Mouse (Mus musculus): ENCODE data around the gene Pkm. TPM values are rescaled to one million over a fixed set of nuclear protein-coding genes. Genes with fewer than 3 reads are reported as not detected.

Gene Pkm
- total and polyA plus RNA-seq, 2 experiments from 2014 or later = 1,312 to 1,588 TPM

DNA sequence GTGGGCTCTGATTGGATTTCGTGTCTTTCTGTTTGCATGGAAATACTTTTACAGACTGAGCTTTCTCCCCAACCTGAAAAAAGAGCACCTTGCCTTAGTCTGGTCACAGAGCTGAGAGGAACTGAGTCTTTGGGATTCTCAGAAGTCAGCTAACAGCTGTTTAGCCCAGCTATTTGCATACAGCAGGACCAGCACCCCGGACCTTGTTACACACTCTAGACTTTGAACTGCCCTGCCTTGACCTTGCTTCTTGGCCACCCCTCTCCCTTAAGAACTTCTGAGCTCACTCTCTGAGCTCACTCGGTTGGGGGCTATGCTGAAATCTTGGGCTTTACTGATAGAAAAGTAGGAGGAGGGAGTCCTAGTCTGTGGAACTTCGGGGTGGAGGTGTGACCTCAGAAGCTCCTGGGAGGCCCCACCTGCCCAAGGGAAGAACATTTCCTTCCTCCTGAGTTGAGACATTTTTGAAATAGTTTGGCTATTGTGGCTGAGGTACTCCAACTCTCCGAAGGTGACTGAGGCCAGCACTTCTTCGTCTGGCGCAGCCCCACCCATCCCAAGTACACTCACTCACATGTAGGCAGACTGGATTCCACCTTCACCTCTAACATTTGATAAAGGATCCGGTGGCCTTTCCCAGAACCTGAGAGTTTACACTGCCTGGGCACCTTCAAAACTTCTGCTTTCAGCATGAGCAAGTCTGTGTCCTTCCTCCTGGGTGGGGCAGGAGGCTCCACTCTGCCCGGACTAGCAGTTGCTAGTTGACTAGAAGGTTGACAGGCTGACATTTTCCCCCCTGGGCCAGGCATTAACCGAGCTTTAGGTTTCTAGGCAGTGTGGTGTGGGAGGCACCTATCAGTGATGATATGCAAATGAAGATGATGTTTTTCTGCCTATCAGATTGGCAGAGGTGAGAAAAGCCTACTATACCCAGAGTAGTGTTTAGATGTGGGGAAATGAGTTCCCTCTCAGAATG is 51.0 kb downstream of the Pkm start:
- WGBS = 50% methylated on average over 10 of the region's 10 CpGs
- Histone ChIP-seq H3K4me1 (ENCODE audit: control insufficient read depth, insufficient read depth) (no peaks in the 10 kb centered on the region), H3K9me3 (replicated peaks; ENCODE audit: control insufficient read depth, low read length) (no peaks in the 10 kb centered on the region), H3K4me2 (ENCODE audit: low read depth, low read length) (no peak overlapping the region), H3K27me3 (ENCODE audit: control insufficient read depth, insufficient read depth, low read length) (no peaks in the 10 kb centered on the region), H3K36me3 (replicated peaks; ENCODE audit: control insufficient read depth, insufficient read depth, low read length) (no peaks in the 10 kb centered on the region), H3K27ac (ENCODE audit: low read depth) (no peak overlapping the region), H3K4me3 (ENCODE audit: low read depth, low read length) (no peak overlapping the region), H3K9ac (replicated peaks; ENCODE audit: low read depth, low read length) (no peak overlapping the region)
- DNase-seq (ENCODE audit: low spot score) = no peak
- TF ChIP-seq EP300 (IDR thresholded peaks at IDR 0.05; ENCODE audit: low read depth) (no peak), CTCF (IDR thresholded peaks at IDR 0.05; ENCODE audit: low read depth) (no peak)
- no peak for ATAC-seq (ENCODE audit: insufficient read depth, low read depth)

DNA sequence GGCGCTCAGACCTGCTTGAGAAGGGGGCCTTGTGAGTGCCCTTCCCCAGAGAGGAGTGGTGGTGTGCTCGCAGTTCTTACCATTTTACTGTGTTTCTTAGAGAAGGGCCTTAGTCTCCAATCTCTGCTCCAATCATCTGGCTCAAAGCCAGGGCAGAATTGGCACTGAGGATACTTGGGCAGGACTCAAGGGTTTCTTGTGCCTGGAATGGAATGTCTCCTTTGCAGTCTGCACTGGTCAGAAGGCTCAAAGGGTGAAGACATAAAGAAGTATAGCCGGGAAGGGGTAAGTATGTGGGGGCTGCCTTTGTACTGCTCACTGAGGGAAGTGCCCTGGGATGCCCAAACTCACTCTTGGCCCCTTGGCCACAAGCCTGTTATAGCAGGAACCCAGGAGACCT is 53.1 kb downstream of the Pkm start:
- TF ChIP-seq CTCF (IDR thresholded peaks at IDR 0.05; ENCODE audit: low read depth) (no peak), EP300 (IDR thresholded peaks at IDR 0.05; ENCODE audit: low read depth) (no peak)
- Histone ChIP-seq H3K9me3 (replicated peaks; ENCODE audit: control insufficient read depth, low read length) (no peaks in the 10 kb centered on the region), H3K27ac (ENCODE audit: low read depth) (no peak overlapping the region), H3K27me3 (ENCODE audit: control insufficient read depth, insufficient read depth, low read length) (no peaks in the 10 kb centered on the region), H3K4me3 (ENCODE audit: low read depth, low read length) (no peak overlapping the region), H3K9ac (replicated peaks; ENCODE audit: low read depth, low read length) (no peak overlapping the region), H3K4me2 (ENCODE audit: low read depth, low read length) (no peak overlapping the region), H3K36me3 (replicated peaks; ENCODE audit: control insufficient read depth, insufficient read depth, low read length) (no peaks in the 10 kb centered on the region), H3K4me1 (ENCODE audit: control insufficient read depth, insufficient read depth) (no peaks in the 10 kb centered on the region)
- DNase-seq (ENCODE audit: low spot score) = no peak
- 80% methylated on average over 3 of the region's 3 CpGs for WGBS
- ATAC-seq (ENCODE audit: insufficient read depth, low read depth) = no peak

DNA sequence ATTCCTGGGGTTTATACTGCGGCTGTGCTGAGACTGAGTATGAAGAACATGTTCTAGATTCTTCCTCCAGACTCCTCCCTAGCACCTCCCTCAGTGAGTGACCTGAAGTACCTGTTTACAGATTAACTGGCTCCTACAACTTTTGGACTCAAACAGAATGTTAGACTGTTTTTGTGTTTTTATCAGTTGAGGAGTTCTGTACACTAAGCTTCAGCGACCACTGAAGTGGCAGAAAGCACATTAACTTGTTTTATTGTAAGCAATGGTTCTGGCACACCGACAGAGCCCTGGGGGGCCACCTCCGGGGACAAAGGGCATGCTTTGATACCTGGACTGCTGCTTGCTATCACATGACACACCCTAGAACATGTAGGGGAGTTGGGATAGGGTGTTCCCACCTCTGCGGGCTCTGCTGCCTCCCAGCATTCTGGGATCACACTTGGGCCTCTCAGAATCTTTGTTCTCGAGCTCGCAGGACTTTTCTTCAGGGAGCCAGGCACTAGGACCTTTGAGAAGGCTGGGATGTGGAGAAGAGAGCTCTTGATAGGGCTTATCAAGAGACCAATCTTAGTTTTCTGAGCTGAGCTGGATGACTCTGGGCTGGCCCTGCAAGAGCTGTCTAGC is 60.2 kb downstream of the Pkm start:
- 63% methylated on average over 7 of the region's 7 CpGs for WGBS
- H3K9ac ChIP-seq (replicated peaks; ENCODE audit: low read depth, low read length) = no peak overlapping the region
- ATAC-seq (ENCODE audit: insufficient read depth, low read depth) = no peak

DNA sequence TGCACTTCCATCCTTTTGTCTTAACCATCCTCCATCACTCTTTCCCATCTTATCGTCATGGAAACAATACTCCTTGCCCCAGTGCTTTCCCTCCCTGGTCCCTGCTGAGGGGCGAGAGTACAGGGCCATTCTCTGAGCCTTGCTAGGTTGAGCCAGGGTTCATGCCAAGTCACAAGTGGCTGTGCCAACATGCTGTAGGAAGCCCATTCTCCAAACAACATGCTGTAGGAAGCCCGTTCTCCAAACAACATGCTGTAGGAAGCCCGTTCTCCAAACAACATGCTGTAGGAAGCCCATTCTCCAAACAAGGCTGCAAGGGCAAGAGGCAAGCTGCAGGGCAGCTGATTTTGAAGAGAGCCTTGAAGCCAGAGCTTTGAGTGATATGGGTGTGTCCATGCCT is 62.1 kb downstream of the Pkm start:
- TF ChIP-seq EP300 (IDR thresholded peaks at IDR 0.05; ENCODE audit: low read depth) (no peak), CTCF (IDR thresholded peaks at IDR 0.05; ENCODE audit: low read depth) (no peak)
- Histone ChIP-seq H3K9ac (replicated peaks; ENCODE audit: low read depth, low read length) (no peak overlapping the region), H3K4me1 (ENCODE audit: control insufficient read depth, insufficient read depth) (0 out of 2 replicates have a peak, but pooled peaks cover under 1% of the 10 kb centered on the region), H3K4me2 (ENCODE audit: low read depth, low read length) (no peak overlapping the region), H3K27ac (ENCODE audit: low read depth) (no peak overlapping the region), H3K9me3 (replicated peaks; ENCODE audit: control insufficient read depth, low read length) (peaks cover 4% of the 10 kb centered on the region; the same call in 1 of the 2 replicates), H3K36me3 (replicated peaks; ENCODE audit: control insufficient read depth, insufficient read depth, low read length) (no peaks in the 10 kb centered on the region), H3K27me3 (ENCODE audit: control insufficient read depth, insufficient read depth, low read length) (no peaks in the 10 kb centered on the region), H3K4me3 (ENCODE audit: low read depth, low read length) (no peak overlapping the region)
- 81% methylated on average over 4 of the region's 4 CpGs for WGBS
- DNase-seq (ENCODE audit: low spot score) (no peak), ATAC-seq (ENCODE audit: insufficient read depth, low read depth) (no peak)

More for the DNA sequence above, 60.2 kb downstream of the Pkm start:
- Histone ChIP-seq H3K4me2 (ENCODE audit: low read depth, low read length) (no peak overlapping the region), H3K9me3 (replicated peaks; ENCODE audit: control insufficient read depth, low read length) (peaks cover 4% of the 10 kb centered on the region; the same call in 1 of the 2 replicates), H3K36me3 (replicated peaks; ENCODE audit: control insufficient read depth, insufficient read depth, low read length) (no peaks in the 10 kb centered on the region), H3K27ac (ENCODE audit: low read depth) (no peak overlapping the region), H3K4me1 (ENCODE audit: control insufficient read depth, insufficient read depth) (no peaks in the 10 kb centered on the region), H3K27me3 (ENCODE audit: control insufficient read depth, insufficient read depth, low read length) (no peaks in the 10 kb centered on the region), H3K4me3 (ENCODE audit: low read depth, low read length) (no peak overlapping the region)
- TF ChIP-seq CTCF (IDR thresholded peaks at IDR 0.05; ENCODE audit: low read depth) (no peak), EP300 (IDR thresholded peaks at IDR 0.05; ENCODE audit: low read depth) (no peak)
- DNase-seq (ENCODE audit: low spot score) = no peak

DNA sequence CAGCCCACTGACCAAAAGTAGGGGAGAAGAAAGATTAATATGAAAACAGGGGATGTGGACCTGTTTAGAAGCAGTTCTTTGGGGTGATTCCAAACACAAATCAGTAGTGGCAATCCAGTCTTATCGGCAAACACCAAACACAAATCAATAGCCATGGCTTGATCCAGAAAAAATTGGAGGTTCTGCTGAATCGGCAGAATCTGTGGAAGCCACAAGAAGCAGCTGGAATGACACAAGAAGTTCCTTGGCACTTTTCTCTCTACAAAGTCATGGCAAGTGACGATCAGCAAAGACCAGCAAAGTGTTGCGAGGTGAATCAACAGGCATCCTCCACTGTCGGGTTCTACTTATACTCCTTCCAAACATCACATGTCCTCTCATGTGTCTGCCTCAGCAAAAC is 65.0 kb downstream of the Pkm start:
- no peak for ATAC-seq (ENCODE audit: insufficient read depth, low read depth)
- peaks cover 11% of the 10 kb centered on the region for H3K4me1 ChIP-seq (ENCODE audit: control insufficient read depth, insufficient read depth)
- no peak for DNase-seq (ENCODE audit: low spot score)
- WGBS = 66% methylated on average over 5 of the region's 5 CpGs
- no peak overlapping the region for H3K27ac ChIP-seq (ENCODE audit: low read depth)
- H3K9me3 ChIP-seq (replicated peaks; ENCODE audit: control insufficient read depth, low read length) = peaks cover 4% of the 10 kb centered on the region; the same call in 1 of the 2 replicates
- no peak overlapping the region for H3K4me3 ChIP-seq (ENCODE audit: low read depth, low read length)
- no peaks in the 10 kb centered on the region for H3K36me3 ChIP-seq (replicated peaks; ENCODE audit: control insufficient read depth, insufficient read depth, low read length)
- no peak overlapping the region for H3K4me2 ChIP-seq (ENCODE audit: low read depth, low read length)
- TF ChIP-seq EP300 (IDR thresholded peaks at IDR 0.05; ENCODE audit: low read depth) = no peak
- no peak for TF ChIP-seq CTCF (IDR thresholded peaks at IDR 0.05; ENCODE audit: low read depth)
- H3K27me3 ChIP-seq (ENCODE audit: control insufficient read depth, insufficient read depth, low read length) = no peaks in the 10 kb centered on the region
- H3K9ac ChIP-seq (replicated peaks; ENCODE audit: low read depth, low read length) = no peak overlapping the region
